Mouse (Mus musculus) neural tube, embryonic 10.5 days (tissue): Measurements from ENCODE around the gene Fkbp14.

ENCODE experiments used
- DNase-seq: peaks from one replicate; pipeline ENCODE4 v3.0.0-alpha.2; 2017; ENCODE audit warnings: low spot score; ENCODE audit errors: extremely low spot score

Fkbp14 gene

DNA sequence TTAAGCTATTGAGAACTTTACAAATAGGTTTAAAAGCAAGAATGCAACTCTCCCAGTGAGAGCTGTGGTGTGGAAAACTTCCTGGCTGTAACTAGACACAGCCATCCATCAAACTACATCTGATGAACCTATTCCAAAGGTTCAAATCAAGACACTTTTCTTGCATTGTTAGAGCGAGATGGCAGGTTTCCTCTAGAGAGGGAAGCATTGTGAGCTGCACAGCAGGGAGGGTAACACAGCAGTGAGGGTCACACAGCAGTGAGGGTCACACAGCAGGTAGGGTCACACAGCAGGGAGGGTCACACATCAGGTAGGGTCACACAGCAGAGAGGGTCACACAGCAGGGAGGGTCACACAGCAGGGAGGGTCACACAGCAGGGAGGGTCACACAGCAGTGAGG, 8.9 kb downstream of the Fkbp14 start:
- no peak for DNase-seq

DNA sequence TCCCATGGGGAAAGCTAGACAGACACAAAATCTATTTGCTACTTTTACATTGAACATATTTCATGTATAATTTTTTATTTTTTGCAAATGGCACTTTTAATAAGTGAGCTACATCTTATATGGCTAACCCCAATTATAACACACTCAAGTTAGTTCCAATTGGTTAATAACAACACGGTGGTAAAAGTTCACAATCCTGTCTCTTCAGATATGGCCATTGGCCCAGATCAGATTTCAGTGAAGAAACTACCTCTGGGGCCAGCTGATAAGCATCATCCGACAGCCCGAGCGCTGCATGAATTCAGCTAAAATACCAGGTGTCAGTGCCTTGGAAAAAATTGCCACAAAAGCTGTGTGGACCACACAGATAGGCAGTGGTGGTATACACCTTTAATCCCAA, 9.4 kb downstream of the Fkbp14 start:
- no peak for DNase-seq

DNA sequence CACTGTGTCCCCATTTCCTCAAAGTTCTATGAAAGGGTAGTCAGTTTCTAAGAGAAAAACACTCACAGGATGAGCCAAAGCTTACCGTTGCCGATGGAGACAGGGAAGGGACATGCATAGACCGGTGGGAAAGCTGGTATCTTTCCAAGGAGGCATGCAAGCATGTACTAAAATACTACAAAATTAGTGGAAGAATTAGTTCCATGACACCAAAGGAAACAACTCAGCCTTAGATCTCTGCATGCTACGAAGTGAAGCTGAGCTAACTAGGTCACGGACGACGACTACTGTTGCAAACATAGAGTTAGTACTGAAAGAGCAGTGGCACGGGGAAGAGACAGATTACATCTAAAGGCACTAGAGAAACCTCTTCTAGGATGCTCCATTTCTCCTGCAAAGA, 10.2 kb downstream of the Fkbp14 start:
- DNase-seq = no peak

DNA sequence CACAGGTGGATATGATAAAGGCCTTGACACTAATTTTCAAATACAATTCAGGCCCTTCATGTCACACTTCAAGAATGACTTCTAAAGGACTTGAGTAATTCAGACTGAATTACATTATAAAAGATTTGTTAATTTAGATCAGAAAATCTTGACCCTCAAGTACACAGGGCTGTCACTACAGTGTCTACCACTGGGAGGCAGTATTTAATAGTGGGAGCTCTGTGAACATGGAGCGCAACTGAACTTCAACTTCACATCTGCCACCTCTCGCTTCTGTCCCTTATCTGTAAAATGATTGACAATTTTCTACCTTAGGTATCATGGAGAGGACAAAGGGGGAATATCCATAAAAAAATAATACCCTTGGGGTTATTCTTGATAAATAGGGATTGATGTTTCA, 10.9 kb downstream of the Fkbp14 start:
- DNase-seq = no peak

DNA sequence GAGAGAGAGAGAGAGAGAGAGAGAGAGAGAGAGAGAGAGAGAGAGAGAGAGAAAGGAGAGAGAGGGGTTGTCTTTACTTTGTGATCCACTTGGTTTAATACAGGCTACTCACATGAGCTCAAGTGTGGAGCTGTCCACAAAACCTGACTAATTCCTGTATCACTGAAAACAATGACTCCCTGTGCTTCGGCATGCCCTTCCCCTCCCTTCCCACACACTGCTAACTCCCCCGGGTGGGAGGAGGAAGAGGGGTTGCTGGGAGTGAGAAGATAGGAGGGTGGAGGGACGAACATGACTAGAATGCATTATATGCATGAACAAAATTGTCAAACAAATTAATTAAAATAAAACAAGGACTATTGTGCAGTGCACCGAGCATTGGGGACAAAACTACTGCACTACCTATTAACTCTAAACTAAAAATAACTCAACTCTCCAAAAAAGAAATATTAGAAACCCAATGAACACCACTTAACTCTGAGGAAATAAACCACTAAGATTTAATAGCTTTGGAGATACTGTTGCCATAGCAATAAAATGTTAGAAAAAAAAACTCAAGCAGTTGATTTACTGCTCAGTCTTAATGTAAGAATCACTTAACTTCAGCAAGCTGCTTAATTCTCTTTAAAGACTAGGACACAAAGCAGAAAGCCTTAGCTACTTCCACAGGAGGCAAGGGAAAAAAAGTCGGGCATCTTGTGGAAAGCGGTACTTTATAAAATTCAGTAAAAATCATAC, 23.7 kb downstream of the Fkbp14 start:
- peak; percentile 6 for DNase-seq

DNA sequence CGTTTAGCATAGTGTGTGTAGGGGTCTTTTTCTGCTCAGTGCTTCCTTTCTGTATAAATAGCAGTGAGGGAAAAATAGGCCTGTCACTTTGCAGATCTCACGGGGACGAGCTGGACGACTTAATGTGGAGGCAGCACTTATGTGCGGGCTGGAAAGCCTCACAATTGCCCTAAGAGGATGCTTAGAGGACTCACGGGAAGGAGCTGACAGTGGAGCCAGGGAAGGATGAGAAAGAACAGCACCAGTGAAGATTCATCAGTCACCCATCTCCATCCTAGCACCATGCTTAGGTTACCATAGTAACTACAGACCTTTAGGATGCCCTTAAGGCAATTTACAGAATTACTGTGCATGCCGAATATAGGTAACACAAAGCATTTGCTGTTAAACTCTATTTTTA, 27.3 kb downstream of the Fkbp14 start:
- DNase-seq = no peak

DNA sequence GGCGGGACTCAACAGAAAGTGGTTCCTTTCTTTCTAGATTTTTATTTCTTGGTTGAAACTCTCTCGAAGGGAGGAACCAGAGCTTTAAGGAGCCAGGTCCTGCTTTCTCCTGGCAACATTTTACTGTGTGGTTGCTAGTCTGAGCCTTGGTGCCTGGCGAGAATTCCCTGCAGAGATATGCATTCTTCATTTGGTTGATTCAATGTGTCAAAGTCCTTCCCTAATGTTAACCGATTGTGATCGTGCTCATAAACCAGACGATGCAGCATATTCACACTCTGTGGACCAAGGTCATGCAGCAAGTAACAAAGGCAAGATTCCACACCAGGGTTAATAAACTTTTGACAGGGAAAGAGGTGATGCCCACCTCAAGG, 30.6 kb downstream of the Fkbp14 start:
- no peak for DNase-seq

DNA sequence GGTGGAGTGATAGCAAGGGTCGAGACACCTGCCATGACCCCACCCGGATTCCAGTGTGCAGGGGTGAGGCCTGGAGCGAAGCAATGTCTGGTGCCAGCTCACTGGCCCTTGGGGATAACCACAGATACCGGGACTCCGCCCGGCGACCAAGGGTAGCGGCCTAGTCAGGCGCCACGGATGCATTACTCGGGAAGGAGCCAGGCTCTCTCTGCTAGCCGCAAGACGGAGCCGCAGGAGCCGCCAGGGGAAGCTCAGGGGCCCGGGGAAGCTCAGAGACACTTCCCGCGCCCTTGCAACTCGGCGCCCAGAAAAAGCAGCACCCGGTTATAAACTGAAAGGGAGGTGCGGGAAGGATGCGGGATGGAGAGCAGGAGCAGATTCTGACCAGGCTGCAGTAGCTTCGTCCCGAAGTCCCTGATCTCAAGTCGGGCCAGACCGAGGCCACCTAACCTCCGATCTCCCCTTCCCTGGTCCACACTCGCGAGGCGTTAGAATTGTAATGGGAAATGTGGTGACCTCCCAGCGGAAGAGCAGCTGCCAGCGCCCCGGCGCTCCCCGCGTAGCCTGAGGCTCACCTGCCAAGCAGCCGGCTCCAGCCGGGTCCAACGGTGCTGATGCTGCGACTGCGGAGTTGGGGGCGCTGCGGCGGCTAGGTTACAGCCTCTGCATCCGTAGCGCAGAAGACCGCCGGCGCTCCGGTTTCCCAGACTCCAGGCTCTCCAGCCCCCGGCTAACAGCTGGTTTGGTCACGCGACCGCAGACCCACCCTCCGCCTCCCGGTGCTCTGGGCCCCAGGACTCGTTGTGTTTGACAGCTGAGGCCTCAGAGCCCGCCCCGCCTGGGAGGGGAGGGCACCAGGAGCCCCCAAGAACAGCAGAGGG, 31.2 kb downstream of the Fkbp14 start, which contains the start of gene Scrn1:
Scrn1 (minus strand) TSS at position 825 of the 881 bp plus-strand sequence.
- DNase-seq = peak; percentile 77

DNA sequence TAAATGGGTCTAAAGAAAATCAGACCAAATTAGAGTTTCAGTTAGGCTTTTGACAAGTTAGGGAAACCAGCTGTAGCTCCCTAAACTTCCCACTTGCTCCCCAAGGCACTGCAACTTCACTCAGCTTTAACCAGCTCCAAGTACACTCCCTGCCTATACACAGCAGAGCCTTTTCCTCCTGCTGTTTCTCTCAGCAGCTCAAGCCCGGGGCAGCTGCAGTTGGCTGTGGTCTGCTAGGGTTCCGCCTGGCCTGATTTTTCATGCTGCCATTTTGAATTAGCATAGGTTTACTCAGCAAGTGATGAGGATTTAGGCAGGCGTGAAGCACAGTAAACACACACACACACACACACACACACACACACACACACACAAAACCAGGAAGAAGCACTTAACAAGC, 32.1 kb downstream of the Fkbp14 start:
- DNase-seq = peak; percentile 31

DNA sequence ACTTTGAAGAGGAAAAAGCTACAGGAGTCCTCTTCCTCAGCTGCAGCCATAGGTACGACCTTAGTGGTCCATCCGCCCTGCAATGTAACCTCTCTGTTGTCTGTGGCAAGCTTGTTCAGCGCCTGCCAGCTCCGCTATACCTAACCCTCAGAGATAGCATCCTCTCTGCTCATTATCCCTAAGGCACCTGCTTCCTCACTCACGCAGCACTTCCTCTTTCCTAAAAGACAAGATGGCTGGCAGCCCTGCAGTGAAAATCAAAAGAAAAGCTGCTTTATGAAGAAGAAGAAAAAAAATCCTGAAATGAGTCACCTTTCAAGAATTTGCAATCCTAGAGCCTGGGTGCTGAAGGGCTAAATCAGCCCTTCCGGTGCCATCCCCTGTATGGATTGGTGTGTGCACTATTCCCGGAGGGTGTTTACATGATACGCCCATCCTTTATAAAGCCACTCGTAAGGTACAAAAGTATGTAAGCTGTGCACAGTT, 32.6 kb downstream of the Fkbp14 start:
- no peak for DNase-seq

DNA sequence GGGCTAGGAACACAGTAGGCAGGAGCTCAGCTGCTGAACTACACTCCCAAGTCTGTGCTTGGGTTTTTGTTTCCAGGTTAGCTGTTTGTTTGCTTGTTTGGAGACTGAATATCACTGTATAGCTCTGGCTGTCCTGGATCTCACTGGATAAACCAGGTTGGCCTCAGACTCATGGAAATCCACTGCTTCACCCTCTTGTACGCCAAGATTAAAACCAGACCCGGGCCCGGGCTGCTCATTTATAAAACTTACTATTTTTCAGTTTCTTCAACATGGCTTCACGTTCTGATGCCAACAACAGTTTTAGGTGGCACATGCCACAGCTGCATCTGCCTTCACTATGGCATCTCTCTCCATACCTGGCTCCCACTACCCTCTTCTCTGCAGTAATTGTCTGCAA, 33.5 kb downstream of the Fkbp14 start:
- DNase-seq = no peak

DNA sequence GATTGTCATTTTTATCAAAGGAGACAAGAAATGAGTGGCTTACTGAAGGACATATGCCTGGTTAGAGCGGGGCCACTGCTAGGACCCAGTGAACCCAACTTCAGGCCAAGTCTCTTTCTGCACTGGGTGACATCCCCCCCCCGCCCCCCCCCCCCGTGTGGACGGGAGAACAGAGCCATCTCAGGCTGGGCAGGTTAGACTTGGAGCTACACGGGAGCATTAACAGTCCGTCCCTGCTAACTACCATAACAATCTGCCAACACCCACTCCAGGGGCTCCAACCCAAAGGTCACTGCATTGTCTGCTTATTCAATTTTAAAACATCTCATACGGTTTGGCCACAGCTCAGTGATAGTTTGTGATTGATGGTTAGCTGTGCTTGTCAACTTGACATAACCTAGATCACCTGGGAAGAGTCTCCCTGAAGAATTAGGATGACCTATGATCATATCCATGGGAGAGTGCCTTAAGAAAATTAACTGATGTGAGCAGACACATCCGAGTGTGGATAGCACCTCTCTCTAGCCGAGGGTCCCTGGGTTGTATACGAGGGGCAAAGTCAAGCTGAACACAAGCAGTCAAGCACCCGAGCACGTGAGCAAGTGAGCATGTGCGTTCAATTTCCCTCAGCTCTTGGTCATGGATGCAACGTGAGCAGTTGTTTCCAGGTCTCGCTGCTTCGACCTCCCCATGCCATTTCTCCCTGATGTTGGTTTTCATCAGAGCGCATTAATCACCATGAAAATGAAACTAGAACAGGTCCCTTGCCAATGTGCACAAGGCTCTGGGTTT, 34.9 kb downstream of the Fkbp14 start:
- no peak for DNase-seq

DNA sequence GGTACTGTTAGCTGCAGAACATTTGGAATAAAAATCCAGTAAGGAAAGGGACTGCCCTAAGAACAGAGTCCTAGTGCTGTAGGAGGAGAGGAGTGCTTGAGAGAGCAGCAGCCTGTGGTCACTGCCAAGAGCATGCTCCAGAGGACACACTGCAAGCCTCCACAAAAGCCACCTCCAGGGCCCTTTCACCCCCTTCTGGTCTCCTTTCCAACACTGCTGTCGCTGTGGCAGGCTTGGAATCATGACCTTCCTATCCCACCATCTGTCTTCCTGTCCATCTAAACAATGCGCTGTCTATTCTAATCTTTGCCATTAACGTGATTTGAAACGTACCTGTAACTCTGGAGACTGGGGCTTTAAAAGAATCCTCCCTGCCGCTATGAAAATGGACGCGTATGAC, 38.6 kb downstream of the Fkbp14 start:
- DNase-seq = no peak

DNA sequence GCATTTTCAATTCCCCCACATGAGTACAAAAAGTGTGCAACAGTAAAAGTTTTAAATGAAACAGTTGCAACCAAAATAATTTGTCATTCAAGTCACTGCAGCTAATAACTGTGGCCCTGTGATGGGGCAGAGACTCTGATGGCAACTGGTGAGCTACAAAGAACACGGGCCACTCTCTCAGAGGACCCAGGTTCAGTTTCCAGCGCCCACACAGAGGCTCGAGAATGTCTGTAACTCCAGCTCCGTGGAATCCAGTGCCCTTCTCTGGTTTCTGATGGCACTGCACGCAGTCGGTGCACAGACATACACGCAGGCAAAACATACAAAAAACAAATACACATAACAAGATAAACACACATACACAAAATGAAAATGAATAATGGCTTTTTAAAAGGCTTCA, 39.4 kb downstream of the Fkbp14 start:
- no peak for DNase-seq

DNA sequence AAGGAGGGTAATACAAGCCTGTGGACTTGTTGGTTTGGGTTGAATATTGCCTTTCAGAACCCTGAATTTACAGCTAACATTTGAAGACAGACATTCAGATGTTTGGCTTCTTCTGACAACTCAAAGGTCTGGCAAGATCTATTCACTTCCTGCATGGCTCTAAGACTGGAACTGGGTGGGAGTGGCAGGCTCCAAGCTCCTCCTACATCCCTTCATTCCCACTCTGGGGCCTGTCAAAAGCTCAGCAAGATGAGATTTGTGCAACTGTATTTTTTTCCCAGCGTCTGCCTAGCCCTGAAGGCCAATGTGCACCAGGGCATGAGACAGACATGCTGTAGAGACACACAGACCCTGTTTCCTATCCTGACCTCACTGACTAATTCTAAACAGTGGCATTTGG, 41.3 kb downstream of the Fkbp14 start:
- DNase-seq = no peak

DNA sequence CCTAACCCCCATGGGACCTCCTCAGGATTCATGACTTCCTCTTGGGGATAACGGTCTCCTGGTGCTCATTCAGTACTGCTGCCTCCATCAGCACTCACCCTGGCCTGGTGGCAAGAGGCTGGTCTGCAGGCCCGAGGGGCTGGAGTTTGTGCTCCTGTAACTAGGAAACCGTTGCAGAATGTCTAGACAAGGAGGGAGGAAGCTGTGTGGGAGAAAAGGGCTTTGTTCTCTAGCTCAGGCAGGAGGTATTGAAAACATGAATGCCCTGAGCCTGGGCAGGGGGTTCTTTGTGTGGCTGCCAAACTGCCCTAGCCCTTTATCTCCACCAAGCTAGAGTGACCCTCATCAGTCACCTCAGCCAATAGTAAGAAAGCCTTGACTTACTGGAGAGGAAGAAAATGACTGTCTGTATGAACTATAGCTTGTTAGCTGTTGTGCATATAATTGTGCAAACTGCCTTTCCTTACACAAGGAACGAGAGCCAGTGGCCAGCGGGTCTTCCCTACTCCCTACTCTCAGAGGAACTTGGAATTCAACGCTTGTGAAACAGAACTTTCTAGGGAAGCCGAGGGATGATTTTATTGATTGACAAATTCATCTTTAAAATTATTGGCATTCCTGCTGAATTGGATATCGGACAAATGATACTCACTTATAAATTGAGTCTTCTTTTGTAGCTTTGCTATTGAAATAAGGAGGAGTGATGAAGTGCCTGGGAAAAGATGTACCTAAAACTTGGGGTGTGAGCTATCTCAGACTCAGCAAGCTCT, 42.6 kb downstream of the Fkbp14 start:
- peak; percentile 64 for DNase-seq

DNA sequence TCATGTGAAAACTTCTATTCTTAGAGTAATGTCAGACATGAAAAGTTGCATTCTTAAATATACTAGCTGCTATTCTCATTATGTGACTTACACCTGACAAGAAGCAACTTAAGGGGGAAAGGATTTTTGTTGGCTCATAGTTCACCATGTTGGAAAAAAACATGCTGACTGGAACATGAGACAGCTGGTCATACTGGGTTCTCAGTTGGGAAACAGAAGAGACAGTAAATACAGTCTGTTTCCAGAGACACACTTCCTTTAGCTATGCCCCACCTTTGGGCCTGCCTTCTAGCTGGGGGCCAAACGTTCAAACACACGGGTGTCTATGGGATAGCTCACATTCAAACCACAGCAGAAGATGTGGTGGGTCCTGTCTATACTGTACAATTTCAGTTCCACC, 43.5 kb downstream of the Fkbp14 start:
- no peak for DNase-seq

DNA sequence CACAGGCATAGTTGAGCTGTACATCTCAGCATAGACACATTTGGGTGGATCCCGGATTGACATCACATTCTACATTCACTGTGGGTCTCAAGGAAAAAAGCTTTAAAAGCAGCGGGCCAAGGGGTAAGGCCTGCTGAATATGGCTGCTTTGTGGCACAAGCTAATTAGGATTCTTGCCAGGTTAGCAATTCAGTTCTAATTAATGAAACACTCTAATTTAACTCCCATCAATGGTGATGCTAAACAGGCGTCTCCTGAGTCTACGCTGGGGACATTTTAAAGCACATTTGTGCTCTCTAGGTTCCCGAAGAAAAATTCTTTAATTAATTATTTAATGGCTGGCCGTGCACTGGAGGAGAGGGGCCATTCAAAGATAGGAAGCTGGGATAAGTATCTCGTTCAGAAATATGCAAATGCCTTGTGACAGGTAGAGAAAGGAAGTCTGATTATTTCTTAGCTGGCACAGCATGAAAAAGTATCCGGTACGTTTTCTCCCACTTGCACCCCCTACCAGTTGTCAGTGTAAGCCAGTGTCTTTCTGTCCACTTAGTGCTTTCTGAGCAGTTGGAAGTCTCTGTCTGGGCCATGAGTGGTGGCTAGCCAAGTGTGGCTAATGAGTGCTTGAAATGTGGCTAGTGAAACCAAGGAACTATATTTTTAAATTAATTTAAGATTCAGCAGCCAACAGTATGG, 44.2 kb downstream of the Fkbp14 start:
- DNase-seq = no peak

DNA sequence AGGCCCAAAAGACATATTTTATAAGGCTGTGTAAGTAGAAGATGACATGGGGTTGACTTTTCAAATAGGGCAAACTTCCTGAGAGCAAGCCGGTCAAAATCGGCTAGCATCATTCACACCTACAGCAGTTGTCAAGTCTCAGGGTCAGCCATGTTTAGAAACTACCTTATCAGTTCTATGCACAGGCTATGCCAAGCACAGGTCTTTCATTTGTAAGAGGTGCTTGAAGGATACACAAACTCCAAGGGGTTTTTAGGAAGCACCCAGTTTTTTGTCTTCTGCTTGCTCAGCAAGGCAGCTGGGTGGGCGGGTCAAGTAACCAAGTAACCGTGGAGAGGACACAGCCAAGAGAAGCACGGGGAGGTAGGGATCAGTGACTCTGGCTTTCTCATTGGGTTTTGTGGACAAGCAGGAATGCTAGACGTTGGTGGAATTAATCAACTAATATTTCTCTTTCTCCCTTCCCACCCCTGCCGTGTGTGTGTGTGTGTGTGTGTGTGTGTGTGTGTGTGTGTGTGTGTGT, 46.2 kb downstream of the Fkbp14 start:
- no peak for DNase-seq

DNA sequence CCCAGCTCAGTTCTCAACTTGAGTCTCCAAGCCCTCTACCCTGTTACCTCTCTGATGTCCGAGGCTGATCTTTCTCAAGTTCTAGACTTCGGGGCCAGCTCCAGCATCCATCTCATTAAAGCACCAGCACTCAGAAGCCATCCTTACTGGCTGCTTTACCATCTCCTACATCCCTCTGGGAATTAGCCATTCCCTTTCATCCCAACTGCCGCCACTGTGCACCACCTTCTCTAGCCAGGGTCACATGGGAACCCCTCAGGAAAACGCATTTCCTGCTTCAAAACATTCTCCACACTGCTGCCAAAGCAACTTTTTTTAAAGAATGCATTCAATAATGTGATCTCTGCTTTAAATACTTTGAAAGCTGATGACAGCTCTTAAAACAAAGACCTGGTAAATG, 47.8 kb downstream of the Fkbp14 start:
- DNase-seq = no peak
